Mouse (Mus musculus): ENCODE data around the gene Ube4a. TPM values are rescaled to one million over a fixed set of nuclear protein-coding genes. Genes with fewer than 3 reads are reported as not detected.

The Ube4a gene
- total and polyA plus RNA-seq, 3 experiments = 14.6 to 28.3 (median 18.2) TPM

- TF ChIP-seq MAZ (IDR thresholded peaks at IDR 0.05; ENCODE audit: low read depth, low read length) = no peak
- 0 out of 2 replicates have a peak, but pooled peaks have one; percentile 7 for TF ChIP-seq MAFK (IDR thresholded peaks at IDR 0.05; ENCODE audit: insufficient replicate concordance, low read length)
- Histone ChIP-seq H3K4me1 (ENCODE audit: control insufficient read depth in 1 of 2, insufficient read depth in 2 of 2) (peaks cover 2 to 26% of the 10 kb centered on the region in 2 experiments; a peak in 3 of 4 replicates), H3K36me3 (replicated peaks in 1 of 2; ENCODE audit: control insufficient read depth in 1 of 2, insufficient read depth in 1 of 2, low read length in 1 of 2) (peaks cover 9 to 25% of the 10 kb centered on the region in 2 experiments), H3K79me2 (replicated peaks; ENCODE audit: control insufficient read depth, extremely low read depth, insufficient read depth, poor library complexity, severe bottlenecking) (peaks cover 35% of the 10 kb centered on the region), H3K27ac (ENCODE audit: insufficient read depth, low read depth) (peak overlapping the region; percentile 47), H3K4me3 (replicated peaks in 1 of 3; ENCODE audit: low read depth in 2 of 3, low read length in 2 of 3, poor library complexity in 1 of 3) (peak overlapping the region; percentile 57 to 97 (median 64)), H3K27me3 (replicated peaks) (peaks cover 3% of the 10 kb centered on the region), H3K4me2 (ENCODE audit: insufficient read depth, low read depth, poor library complexity, severe bottlenecking) (peak overlapping the region; percentile 72), H3K9me3 (replicated peaks; ENCODE audit: low read length) (no peaks in the 10 kb centered on the region), H3K9ac (ENCODE audit: insufficient read depth, low read depth) (peak overlapping the region; percentile 46)
- in situ Hi-C loops (cut with MboI; ENCODE audit: low pct_ligation_motif_present, low pct_unique_long_range_greater_than_20kb, low sequenced_read_pairs) (no loop called here), dilution Hi-C loops (cut with MboI; ENCODE audit: extremely low pct_ligation_motif_present, extremely low pct_unique_long_range_greater_than_20kb, low sequenced_read_pairs) (no loop called here)
- DNase-seq (ENCODE audit: extremely low read depth) = no peak
These were observed 550 bp upstream of the Ube4a start for GRCm38 (mm10) chr9:44965833-44966466.

DNA sequence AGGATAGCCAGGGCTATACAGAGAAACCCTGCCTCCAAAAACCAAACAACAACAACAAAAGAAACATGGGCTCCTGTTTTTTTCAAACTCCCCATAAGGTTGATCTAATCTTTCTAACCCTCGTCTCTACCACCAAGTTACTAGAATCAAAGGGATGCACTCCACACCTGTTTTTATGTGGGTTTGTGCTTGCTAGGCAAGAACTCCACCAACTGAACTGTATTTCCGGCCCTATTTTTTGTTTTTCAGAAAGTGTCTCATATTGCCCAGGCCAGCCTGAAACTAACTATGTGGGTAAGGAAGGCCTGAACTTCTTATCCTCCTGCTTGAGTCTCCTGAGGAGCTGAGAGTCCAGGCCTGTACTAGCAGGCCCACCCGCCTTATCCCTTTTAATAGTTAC, 11.0 kb downstream of the Ube4a start:
- dilution Hi-C loops (cut with MboI; ENCODE audit: extremely low pct_ligation_motif_present, extremely low pct_unique_long_range_greater_than_20kb, low sequenced_read_pairs) (no loop called here), in situ Hi-C loops (cut with MboI; ENCODE audit: low pct_ligation_motif_present, low pct_unique_long_range_greater_than_20kb, low sequenced_read_pairs) (no loop called here)
- no peaks in the 10 kb centered on the region for H3K79me2 ChIP-seq (replicated peaks; ENCODE audit: control insufficient read depth, extremely low read depth, insufficient read depth, poor library complexity, severe bottlenecking)
- no peaks in the 10 kb centered on the region for H3K9me3 ChIP-seq (replicated peaks; ENCODE audit: low read length)
- no peak overlapping the region for H3K4me3 ChIP-seq (replicated peaks in 1 of 3; ENCODE audit: low read depth in 2 of 3, low read length in 2 of 3, poor library complexity in 1 of 3)
- no peak overlapping the region for H3K27ac ChIP-seq (ENCODE audit: insufficient read depth, low read depth)
- H3K4me2 ChIP-seq (ENCODE audit: insufficient read depth, low read depth, poor library complexity, severe bottlenecking) = no peak overlapping the region
- no peak for DNase-seq (ENCODE audit: extremely low read depth)
- no peaks in the 10 kb centered on the region for H3K27me3 ChIP-seq (replicated peaks)
- no peak overlapping the region for H3K9ac ChIP-seq (ENCODE audit: insufficient read depth, low read depth)
- TF ChIP-seq ZMIZ1 (IDR thresholded peaks at IDR 0.05; ENCODE audit: low read depth, low read length) = no peak
- TF ChIP-seq SMC3 (IDR thresholded peaks at IDR 0.05; ENCODE audit: low read depth, low read length) = no peak
- no peak for TF ChIP-seq SIN3A (IDR thresholded peaks at IDR 0.05; ENCODE audit: low read length)
- TF ChIP-seq USF1 (IDR thresholded peaks at IDR 0.05; ENCODE audit: low read depth, low read length) = no peak
- TF ChIP-seq ZNF384 (IDR thresholded peaks at IDR 0.05; ENCODE audit: low read depth, low read length) = no peak
- no peak for TF ChIP-seq ETS1 (conservative IDR thresholded peaks at IDR 0.05; ENCODE audit: low read depth, low read length)
- no peak for TF ChIP-seq MAX (IDR thresholded peaks at IDR 0.05; ENCODE audit: low read length)
- no peak for TF ChIP-seq JUND (conservative IDR thresholded peaks at IDR 0.05; ENCODE audit: low read depth, low read length)
- TF ChIP-seq MAZ (IDR thresholded peaks at IDR 0.05; ENCODE audit: low read depth, low read length) = no peak
- no peak for TF ChIP-seq NRF1 (IDR thresholded peaks at IDR 0.05; ENCODE audit: low read depth, low read length)
- no peak for TF ChIP-seq TCF12 (IDR thresholded peaks at IDR 0.05; ENCODE audit: low read depth, low read length)
- no peak for TF ChIP-seq PAX5 (IDR thresholded peaks at IDR 0.05; ENCODE audit: low read length)
- TF ChIP-seq MYC (IDR thresholded peaks at IDR 0.05; ENCODE audit: low read depth, low read length) = no peak
- no peak for TF ChIP-seq E2F4 (IDR thresholded peaks at IDR 0.05; ENCODE audit: insufficient replicate concordance, low read depth, low read length)
- no peak for TF ChIP-seq EP300 (IDR thresholded peaks at IDR 0.05; ENCODE audit: low read length)
- TF ChIP-seq KAT2A (IDR thresholded peaks at IDR 0.05; ENCODE audit: insufficient replicate concordance, low read length) = no peak
- TF ChIP-seq ELF1 (IDR thresholded peaks at IDR 0.05; ENCODE audit: low read depth, low read length) = no peak
- TF ChIP-seq RCOR1 (conservative IDR thresholded peaks at IDR 0.05; ENCODE audit: low read depth, low read length) = no peak
- no peak for TF ChIP-seq GABPA (IDR thresholded peaks at IDR 0.05; ENCODE audit: insufficient replicate concordance, low read depth, low read length)
- TF ChIP-seq ZKSCAN1 (IDR thresholded peaks at IDR 0.05; ENCODE audit: borderline replicate concordance, low read depth, low read length) = no peak
- H3K36me3 ChIP-seq (replicated peaks in 1 of 2; ENCODE audit: control insufficient read depth in 1 of 2, insufficient read depth in 1 of 2, low read length in 1 of 2) = peaks cover 65 to 89% of the 10 kb centered on the region in 2 experiments
- no peaks in the 10 kb centered on the region for H3K4me1 ChIP-seq (ENCODE audit: control insufficient read depth in 1 of 2, insufficient read depth in 2 of 2)
